Mouse (Mus musculus) CH12.LX (cell line): ENCODE results near the gene Ccdc85b. TPM values are rescaled to one million over a fixed set of nuclear protein-coding genes. Genes with fewer than 3 reads are reported as not detected.

Experiments
- DNase-seq: peaks from one replicate; pipeline ENCODE4 v3.0.0-alpha.2; 2013; ENCODE audit errors: extremely low read depth
- H3K27ac ChIP-seq: 2 replicates; pipeline ENCODE4 v1.5.1; 2012; ENCODE audit warnings: low read depth, mild to moderate bottlenecking, control low read depth, moderate library complexity; ENCODE audit not compliant: insufficient read depth
- H3K27me3 ChIP-seq: replicated peaks from 2 replicates; pipeline ENCODE3; 2012; ENCODE audit warnings: inconsistent platforms
- H3K36me3 ChIP-seq, 2 experiments: replicated peaks in 1 of 2; 2 replicates each; pipeline versions ENCODE3 to v1.6.1; 2012; ENCODE audit warnings: inconsistent platforms in 1 of 2, low read length in 1 of 2, mild to moderate bottlenecking in 1 of 2, mixed read lengths in 1 of 2, moderate library complexity in 1 of 2; ENCODE audit not compliant: control insufficient read depth in 1 of 2, insufficient read depth in 1 of 2
- H3K4me1 ChIP-seq, 2 experiments: 2 replicates each; pipeline ENCODE4 v1.6.1; 2012; ENCODE audit warnings: inconsistent platforms in 1 of 2, moderate library complexity in 1 of 2; ENCODE audit not compliant: insufficient read depth in 2 of 2, control insufficient read depth in 1 of 2
- H3K4me2 ChIP-seq: 2 replicates; pipeline ENCODE4 v1.6.1; 2012; ENCODE audit warnings: low read depth, mild to moderate bottlenecking, control low read depth; ENCODE audit not compliant: poor library complexity, insufficient read depth, severe bottlenecking
- H3K4me3 ChIP-seq, 3 experiments: fragments of 150-350 bp in 1 of 3; sonication (generic) in 1 of 3; replicated peaks in 1 of 3; 2 replicates each; pipeline versions ENCODE3 to v1.5.1; 2011 to 2012; ENCODE audit warnings: low read depth in 2 of 3, low read length in 2 of 3, mild to moderate bottlenecking in 2 of 3, moderate library complexity in 2 of 3, control low read depth in 1 of 3, improper control_type of control experiment in 1 of 3, inconsistent platforms in 1 of 3, mixed read lengths in 1 of 3; ENCODE audit not compliant: poor library complexity in 1 of 3
- H3K79me2 ChIP-seq: replicated peaks from 2 replicates; pipeline ENCODE4 v1.6.1; 2012; ENCODE audit warnings: mild to moderate bottlenecking, moderate library complexity; ENCODE audit not compliant: control insufficient read depth, poor library complexity, insufficient read depth, severe bottlenecking; ENCODE audit errors: extremely low read depth
- H3K9ac ChIP-seq: 2 replicates; pipeline ENCODE4 v1.6.1; 2012; ENCODE audit warnings: low read depth, mild to moderate bottlenecking, control low read depth, moderate library complexity; ENCODE audit not compliant: insufficient read depth
- H3K9me3 ChIP-seq: replicated peaks from 2 replicates; pipeline ENCODE3; 2012; ENCODE audit warnings: low read length, inconsistent platforms, mixed read lengths
- CTCF ChIP-seq, 2 experiments: IDR thresholded peaks in 1 of 2; conservative IDR thresholded peaks in 1 of 2; 2 replicates each; pipeline ENCODE4 v1.5.1; 2011 to 2012; ENCODE audit warnings: low read depth in 2 of 2, low read length in 2 of 2, improper control_type of control experiment in 1 of 2, inconsistent platforms in 1 of 2, mild to moderate bottlenecking in 1 of 2, moderate library complexity in 1 of 2
- ELF1 ChIP-seq: IDR thresholded peaks from 2 replicates; pipeline ENCODE4 v1.6.1; 2014; ENCODE audit warnings: low read depth, mild to moderate bottlenecking, inconsistent platforms, low read length, improper control_type of control experiment
- EP300 ChIP-seq: IDR thresholded peaks from 2 replicates; pipeline ENCODE4 v1.6.1; 2011; ENCODE audit warnings: low read length, improper control_type of control experiment
- IRF4 ChIP-seq: IDR thresholded peaks from 2 replicates; pipeline ENCODE4 v1.6.1; 2014; ENCODE audit warnings: low read depth, mild to moderate bottlenecking, inconsistent platforms, low read length, improper control_type of control experiment
- MAX ChIP-seq: IDR thresholded peaks from 2 replicates; pipeline ENCODE4 v1.6.1; 2011; ENCODE audit warnings: low read length, improper control_type of control experiment
- MXI1 ChIP-seq: IDR thresholded peaks from 2 replicates; pipeline ENCODE4 v1.6.1; 2011; ENCODE audit warnings: mild to moderate bottlenecking, low read depth, low read length, improper control_type of control experiment
- PAX5 ChIP-seq: IDR thresholded peaks from 2 replicates; pipeline ENCODE4 v1.6.1; 2012; ENCODE audit warnings: low read length, inconsistent platforms, mixed read lengths
- POLR2A ChIP-seq: IDR thresholded peaks from 2 replicates; pipeline ENCODE4 v1.6.1; 2011; ENCODE audit warnings: low read depth, mild to moderate bottlenecking, improper control_type of control experiment, low read length
- POLR2AphosphoS2 ChIP-seq: IDR thresholded peaks from 2 replicates; pipeline ENCODE4 v1.6.1; 2011; ENCODE audit warnings: low read depth, low read length, improper control_type of control experiment
- RAD21 ChIP-seq: IDR thresholded peaks from 2 replicates; pipeline ENCODE4 v1.6.1; 2011; ENCODE audit warnings: low read depth, mild to moderate bottlenecking, low read length, improper control_type of control experiment, moderate library complexity
- SMC3 ChIP-seq: IDR thresholded peaks from 2 replicates; pipeline ENCODE4 v1.6.1; 2011; ENCODE audit warnings: low read depth, low read length, improper control_type of control experiment
- TCF12 ChIP-seq: IDR thresholded peaks from 2 replicates; pipeline ENCODE4 v1.6.1; 2014; ENCODE audit warnings: low read depth, mild to moderate bottlenecking, inconsistent platforms, low read length, improper control_type of control experiment
- UBTF ChIP-seq: IDR thresholded peaks from 2 replicates; pipeline ENCODE4 v1.6.1; 2012; ENCODE audit warnings: low read depth, mild to moderate bottlenecking, inconsistent platforms, low read length, improper control_type of control experiment, moderate library complexity
- USF1 ChIP-seq: IDR thresholded peaks from 2 replicates; pipeline ENCODE4 v1.6.1; 2014; ENCODE audit warnings: low read depth, mild to moderate bottlenecking, inconsistent platforms, low read length, improper control_type of control experiment
- dilution Hi-C: fragments of 300-500 bp; cut with MboI; formaldehyde crosslinking; loops from 2 replicates; pipeline ENCODE4 v1.14.3; 2020; ENCODE audit warnings: low sequenced_read_pairs; ENCODE audit not compliant: extremely low pct_unique_long_range_greater_than_20kb, extremely low pct_ligation_motif_present
- in situ Hi-C: fragments of 300-500 bp; cut with MboI; formaldehyde crosslinking; loops from 3 replicates; pipeline ENCODE4 v1.14.3; 2019; ENCODE audit warnings: low sequenced_read_pairs, low pct_ligation_motif_present, low pct_unique_long_range_greater_than_20kb, mixed read lengths
- polyA plus RNA-seq: library from polyadenylated mRNA; unstranded; fragments of >175 nt; gene quantifications from 2 replicates; pipeline ENCODE4 v1.2.1, GENCODE M21; 2012; ENCODE audit warnings: low read depth; ENCODE audit not compliant: insufficient read length
- total RNA-seq, 2 experiments: library from RNA; depleted of rRNA; stranded (reverse); fragments of 300-350 nt in 1 of 2; fragments of >200 nt in 1 of 2; gene quantifications; 2 replicates each; pipeline ENCODE4 v1.2.3; 2012 to 2014

The Ccdc85b gene
- total and polyA plus RNA-seq, 3 experiments = 2.1 to 4.2 (median 4.1) TPM

- Histone ChIP-seq H3K27ac (no peak overlapping the region), H3K79me2 (no peaks in the 10 kb centered on the region; the same call in 1 of the 2 replicates), H3K9me3 (no peaks in the 10 kb centered on the region), H3K9ac (no peak overlapping the region), H3K4me3 (no peak overlapping the region), H3K36me3 (peaks cover 14 to 19% of the 10 kb centered on the region in 2 experiments), H3K27me3 (peaks cover 4% of the 10 kb centered on the region), H3K4me1 (peaks cover 23 to 50% of the 10 kb centered on the region in 2 experiments), H3K4me2 (no peak overlapping the region)
- no peak for DNase-seq
- TF ChIP-seq PAX5 = no peak
- TF ChIP-seq POLR2AphosphoS2 = peak; percentile 11; the same call in 1 of the 2 replicates
- dilution Hi-C loops (no loop called here), in situ Hi-C loops (no loop called here)
These were observed 28.5 kb downstream of the Ccdc85b start for GRCm38 (mm10) chr19:5429219-5429618.

DNA sequence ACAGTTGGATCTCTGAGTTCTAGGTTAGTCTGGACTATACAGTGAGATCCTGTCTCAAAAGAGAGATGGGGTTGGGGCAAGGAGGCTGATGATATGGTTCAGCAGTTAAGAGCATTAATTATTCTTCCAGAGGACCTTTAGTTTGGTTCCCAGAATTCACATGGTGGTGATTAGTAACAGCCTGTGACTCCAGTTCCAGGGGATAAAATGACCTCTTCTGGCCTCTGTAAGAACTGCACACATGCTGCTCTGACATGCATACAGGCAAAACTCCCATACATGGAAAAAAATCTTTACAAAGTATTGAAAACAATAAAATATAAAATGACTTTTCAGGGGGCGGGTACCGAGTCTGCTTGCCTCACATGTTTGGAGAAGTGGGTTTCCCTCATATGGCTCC lies 29.6 kb downstream of the Ccdc85b start:
- Histone ChIP-seq H3K27me3 (no peaks in the 10 kb centered on the region), H3K9me3 (no peaks in the 10 kb centered on the region), H3K27ac (no peak overlapping the region), H3K36me3 (peaks cover 16 to 25% of the 10 kb centered on the region in 2 experiments), H3K9ac (no peak overlapping the region), H3K79me2 (no peaks in the 10 kb centered on the region; the same call in 1 of the 2 replicates), H3K4me2 (no peak overlapping the region), H3K4me3 (no peak overlapping the region), H3K4me1 (peaks cover 23 to 53% of the 10 kb centered on the region in 2 experiments)
- dilution Hi-C loops = no loop called here
- TF ChIP-seq ELF1 = no peak
- no peak for TF ChIP-seq TCF12
- TF ChIP-seq POLR2AphosphoS2 = no peak
- TF ChIP-seq MXI1 = no peak
- TF ChIP-seq CTCF (conservative IDR thresholded peaks at IDR 0.05 in 1 of 2, IDR thresholded peaks at IDR 0.05 in 1 of 2; ENCODE audit: low read depth in 2 of 2, low read length in 2 of 2) = peak; percentile 42 to 74
- TF ChIP-seq UBTF = no peak
- peak; percentile 75 for TF ChIP-seq RAD21
- TF ChIP-seq USF1 = no peak
- TF ChIP-seq MAX = no peak
- TF ChIP-seq SMC3 = peak; percentile 66
- in situ Hi-C loops = no loop called here
- peak; percentile 36 for DNase-seq

GRCm38 (mm10) chr19:5426640-5427290 lies 30.9 kb downstream of the Ccdc85b start:
- Histone ChIP-seq H3K9ac (no peak overlapping the region), H3K4me1 (peaks cover 21 to 47% of the 10 kb centered on the region in 2 experiments), H3K4me2 (no peak overlapping the region), H3K27ac (no peak overlapping the region), H3K79me2 (no peaks in the 10 kb centered on the region; the same call in 1 of the 2 replicates), H3K27me3 (no peaks in the 10 kb centered on the region), H3K9me3 (no peaks in the 10 kb centered on the region), H3K36me3 (peaks cover 27 to 37% of the 10 kb centered on the region in 2 experiments), H3K4me3 (no peak overlapping the region)
- TF ChIP-seq IRF4 (no peak), POLR2A (no peak), EP300 (no peak)
- in situ Hi-C loops = no loop called here
- DNase-seq = no peak
- dilution Hi-C loops = no loop called here
